Mouse (Mus musculus) heart, embryonic 13.5 days (tissue): ENCODE results near the gene Mvb12a. TPM values are rescaled to one million over a fixed set of nuclear protein-coding genes. Genes with fewer than 3 reads are reported as not detected.
"Not testable (repeated sequence)": the region's sequence is repeated elsewhere in the genome, so short reads cannot be mapped to it uniquely, and the experiment has no call there.

Source experiments
- ATAC-seq: fragments of 200-750 bp; cut with Nextera tagmentation; 2 replicates; pipeline ENCODE4 v1.8.0; 2017; ENCODE audit warnings: moderate TSS enrichment; ENCODE audit not compliant: insufficient number of reproducible peaks, low FRiP score, low TSS enrichment; ENCODE audit errors: extremely low read depth
- H3K27ac ChIP-seq: fragments of 300-500 bp; sonication (generic); replicated peaks from 2 replicates; pipeline ENCODE4 v1.5.1; 2015; ENCODE audit warnings: moderate library complexity, mild to moderate bottlenecking, inconsistent platforms
- H3K27me3 ChIP-seq: fragments of 300-500 bp; sonication (generic); replicated peaks from 2 replicates; pipeline ENCODE4 v1.6.1; 2015; ENCODE audit warnings: mild to moderate bottlenecking, inconsistent platforms
- H3K36me3 ChIP-seq: fragments of 300-500 bp; sonication (generic); 2 replicates; pipeline ENCODE4 v1.6.1; 2015; ENCODE audit warnings: mild to moderate bottlenecking, inconsistent platforms
- H3K4me1 ChIP-seq: fragments of 300-500 bp; sonication (generic); 2 replicates; pipeline ENCODE4 v1.6.1; 2015; ENCODE audit warnings: inconsistent platforms
- H3K4me2 ChIP-seq: fragments of 300-500 bp; sonication (generic); 2 replicates; pipeline ENCODE4 v1.6.1; 2015; ENCODE audit warnings: inconsistent platforms, mild to moderate bottlenecking, moderate library complexity
- H3K4me3 ChIP-seq: fragments of 300-500 bp; sonication (generic); 2 replicates; pipeline ENCODE4 v1.5.1; 2015; ENCODE audit warnings: moderate library complexity, mild to moderate bottlenecking, inconsistent platforms
- H3K9ac ChIP-seq: fragments of 300-500 bp; sonication (generic); 2 replicates; pipeline ENCODE4 v1.6.1; 2015; ENCODE audit warnings: inconsistent platforms, mild to moderate bottlenecking, moderate library complexity
- H3K9me3 ChIP-seq: fragments of 300-500 bp; sonication (generic); 2 replicates; pipeline ENCODE4 v1.6.1; 2016; ENCODE audit warnings: inconsistent platforms
- WGBS: fragments of 180-500 bp; shearing (Covaris S2); methylation state at CpG from one replicate; pipeline ENCODE4 v1.1.7; 2015; ENCODE audit warnings: mixed read lengths; 5-methylcytosine and 5-hydroxymethylcytosine counted together
- polyA plus RNA-seq: library from polyadenylated mRNA; unstranded; fragments of >200 nt; fragmentation: Nextera tagmentation; extraction: Ambion mirVana; gene quantifications from 2 replicates; pipeline ENCODE4 v1.2.1, GENCODE M21; 2015

The Mvb12a gene
- polyA plus RNA-seq, 1 experiment from 2014 or later, result 58.8 TPM

- H3K4me1 ChIP-seq, result peaks cover 37% of the 10 kb centered on the region
- H3K27ac ChIP-seq, result peak overlapping the region; percentile 87
- no peak overlapping the region for H3K4me3 ChIP-seq
- peak overlapping the region; percentile 50 for H3K9ac ChIP-seq
- no peaks in the 10 kb centered on the region for H3K9me3 ChIP-seq
- 37% methylated on average over 3 of the region's 3 CpGs for WGBS
- H3K4me2 ChIP-seq, result peak overlapping the region; percentile 11; the same call in 1 of the 2 replicates
- no peaks in the 10 kb centered on the region for H3K36me3 ChIP-seq
- peaks cover 25% of the 10 kb centered on the region for H3K27me3 ChIP-seq
- no peak for ATAC-seq
Measured at GRCm38 (mm10) chr8:71527162-71527870, 15.4 kb upstream of the Mvb12a start.

- Histone ChIP-seq H3K9ac (no peak overlapping the region), H3K27me3 (peaks cover 25% of the 10 kb centered on the region), H3K9me3 (no peaks in the 10 kb centered on the region), H3K4me3 (no peak overlapping the region), H3K4me2 (no peak overlapping the region), H3K4me1 (peaks cover 37% of the 10 kb centered on the region), H3K36me3 (no peaks in the 10 kb centered on the region), H3K27ac (peak overlapping the region; percentile 87)
- 66% methylated on average over 11 of the region's 11 CpGs for WGBS
- ATAC-seq, result peak; percentile 34; the same call in 1 of the 2 replicates
Measured at GRCm38 (mm10) chr8:71528362-71529073, 14.2 kb upstream of the Mvb12a start.

- not testable (repeated sequence) for H3K9ac ChIP-seq, H3K36me3 ChIP-seq, H3K27ac ChIP-seq, H3K9me3 ChIP-seq, H3K4me2 ChIP-seq, ATAC-seq, H3K4me3 ChIP-seq
- Histone ChIP-seq H3K27me3 (peaks cover 11% of the 10 kb centered on the region; the same call in 1 of the 2 replicates), H3K4me1 (peaks cover 28% of the 10 kb centered on the region)
- WGBS, result 70% methylated on average over 5 of the region's 12 CpGs
Measured at GRCm38 (mm10) chr8:71530735-71531467, 11.8 kb upstream of the Mvb12a start.

DNA sequence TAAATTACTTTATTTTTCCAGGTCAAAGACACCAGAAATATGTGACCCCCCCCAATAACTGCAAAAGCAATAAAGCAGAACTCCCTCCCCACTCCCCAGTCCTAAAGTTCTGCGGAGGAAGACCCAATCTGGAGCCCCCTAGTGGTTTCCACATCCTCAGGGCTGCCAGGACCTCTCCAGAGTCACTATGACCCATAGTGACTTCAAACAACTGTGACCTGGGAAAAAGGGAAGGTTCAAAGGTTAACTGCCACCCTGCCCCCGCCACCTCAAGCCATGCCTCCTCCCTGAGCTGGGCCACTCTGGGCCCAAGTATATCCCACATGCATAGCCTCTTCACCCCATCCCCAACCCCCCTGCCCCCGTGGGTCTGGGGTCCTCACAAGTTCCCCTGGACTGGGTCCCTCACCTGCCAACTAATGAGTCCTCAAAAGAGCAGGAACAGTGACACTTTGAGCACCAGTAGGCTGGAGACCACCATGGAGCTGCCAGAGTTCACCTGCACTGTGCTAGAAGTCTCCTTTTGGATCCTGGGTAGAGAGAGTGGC lies 8.4 kb upstream of the Mvb12a start:
- Histone ChIP-seq H3K36me3 (no peaks in the 10 kb centered on the region), H3K27ac (no peak overlapping the region), H3K9ac (no peak overlapping the region), H3K4me2 (no peak overlapping the region), H3K4me1 (peaks cover 14% of the 10 kb centered on the region), H3K9me3 (no peaks in the 10 kb centered on the region), H3K27me3 (peaks cover 17% of the 10 kb centered on the region), H3K4me3 (no peak overlapping the region)
- WGBS, result 34% methylated on average over 3 of the region's 3 CpGs
- no peak for ATAC-seq

DNA sequence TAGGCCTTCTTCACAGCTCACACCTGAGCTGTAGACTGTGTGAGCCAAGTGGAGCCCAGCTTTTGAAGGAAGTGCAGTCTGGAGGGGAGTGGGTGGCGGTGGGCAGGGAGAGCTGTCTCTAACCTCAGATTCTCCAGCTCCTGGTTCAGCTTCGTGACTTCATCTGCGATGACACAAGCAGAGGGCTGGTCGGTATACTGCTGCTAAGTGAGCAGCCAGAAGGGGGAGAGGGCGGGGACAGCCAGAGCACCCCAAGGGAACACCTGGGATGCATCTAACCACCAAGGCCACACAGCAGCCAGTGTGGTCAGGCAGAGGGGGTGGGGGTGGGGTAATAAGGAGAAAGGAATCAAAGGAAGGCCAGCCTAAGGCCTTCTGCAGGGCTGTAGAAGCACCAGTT lies 7.1 kb upstream of the Mvb12a start:
- H3K4me2 ChIP-seq, result peak overlapping the region; percentile 69
- 66% methylated on average over 5 of the region's 5 CpGs for WGBS
- H3K36me3 ChIP-seq, result no peaks in the 10 kb centered on the region
- no peaks in the 10 kb centered on the region for H3K9me3 ChIP-seq
- peaks cover 22% of the 10 kb centered on the region for H3K27me3 ChIP-seq
- no peak overlapping the region for H3K27ac ChIP-seq
- H3K4me3 ChIP-seq, result 0 out of 2 replicates have a peak overlapping the region, but pooled peaks have one; percentile 58
- H3K9ac ChIP-seq, result peak overlapping the region; percentile 60
- ATAC-seq, result no peak
- peaks cover 14% of the 10 kb centered on the region for H3K4me1 ChIP-seq

- Histone ChIP-seq H3K4me1 (peaks cover 14% of the 10 kb centered on the region), H3K27ac (peak within 1 kb of the TSS; percentile 57), H3K9ac (peak within 1 kb of the TSS; percentile 76), H3K27me3 (peaks cover 22% of the 10 kb centered on the region), H3K4me3 (peak within 1 kb of the TSS; percentile 58), H3K9me3 (no peaks in the 10 kb centered on the region), H3K4me2 (peak within 1 kb of the TSS; percentile 69), H3K36me3 (no peaks in the 10 kb centered on the region)
- ATAC-seq, result peak; percentile 79; the same call in 1 of the 2 replicates
- WGBS, result 2% methylated on average over 37 of the region's 37 CpGs
Measured at GRCm38 (mm10) chr8:71537028-71537867, 5.5 kb upstream of the Mvb12a start, which contains the start of gene Bst2. Bst2 (minus strand) TSS chr8:71537456.

DNA sequence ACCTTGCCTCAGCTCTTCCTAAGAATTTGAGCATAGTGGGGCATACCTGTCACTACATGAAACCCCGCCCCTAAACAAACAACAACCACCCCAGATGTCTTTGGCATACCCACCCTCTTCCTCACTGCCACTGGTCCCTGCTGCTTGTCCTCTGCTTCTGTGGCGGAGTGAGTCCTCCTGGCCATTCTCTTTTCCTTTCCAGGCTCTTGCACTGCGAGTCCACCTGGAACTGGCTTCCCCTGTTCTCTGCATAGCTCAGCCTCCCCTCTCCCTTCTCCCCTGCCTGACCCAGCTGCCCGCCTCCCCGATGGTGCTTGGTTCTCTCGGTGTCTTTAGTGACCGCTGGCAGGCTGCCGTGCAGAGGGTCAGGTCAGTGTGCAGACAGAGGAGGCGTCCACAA lies 1.0 kb downstream of the Mvb12a start:
- Histone ChIP-seq H3K4me2 (peak overlapping the region; percentile 96), H3K36me3 (peaks cover 39% of the 10 kb centered on the region), H3K4me3 (peak overlapping the region; percentile 88), H3K4me1 (peaks cover 10% of the 10 kb centered on the region), H3K27ac (no peak overlapping the region), H3K27me3 (0 out of 2 replicates have a peak, but pooled peaks cover 7% of the 10 kb centered on the region), H3K9me3 (no peaks in the 10 kb centered on the region), H3K9ac (peak overlapping the region; percentile 86)
- 84% methylated on average over 9 of the region's 9 CpGs for WGBS
- no peak for ATAC-seq

GRCm38 (mm10) chr8:71545053-71545452 lies 2.3 kb downstream of the Mvb12a start:
- 86% methylated on average over 11 of the region's 11 CpGs for WGBS

GRCm38 (mm10) chr8:71547590-71547989 lies 4.9 kb downstream of the Mvb12a start:
- Histone ChIP-seq H3K36me3 (peaks cover 45% of the 10 kb centered on the region), H3K4me1 (peaks cover 13% of the 10 kb centered on the region), H3K4me3 (no peak overlapping the region), H3K4me2 (no peak overlapping the region), H3K27ac (no peak overlapping the region), H3K27me3 (no peaks in the 10 kb centered on the region), H3K9ac (no peak overlapping the region), H3K9me3 (no peaks in the 10 kb centered on the region)
- WGBS, result 82% methylated on average over 7 of the region's 7 CpGs
- ATAC-seq, result no peak

More at GRCm38 (mm10) chr8:71545053-71545452, 2.3 kb downstream of the Mvb12a start:
- H3K27ac ChIP-seq, result no peak overlapping the region
- no peak overlapping the region for H3K4me3 ChIP-seq
- ATAC-seq, result no peak
- H3K9ac ChIP-seq, result no peak overlapping the region
- 0 out of 2 replicates have a peak, but pooled peaks cover under 1% of the 10 kb centered on the region for H3K27me3 ChIP-seq
- no peaks in the 10 kb centered on the region for H3K9me3 ChIP-seq
- peaks cover 45% of the 10 kb centered on the region for H3K36me3 ChIP-seq
- H3K4me1 ChIP-seq, result peaks cover 10% of the 10 kb centered on the region
- no peak overlapping the region for H3K4me2 ChIP-seq

- Histone ChIP-seq H3K9me3 (no peaks in the 10 kb centered on the region), H3K4me3 (no peak overlapping the region), H3K27me3 (peaks cover 5% of the 10 kb centered on the region), H3K9ac (no peak overlapping the region), H3K4me2 (no peak overlapping the region), H3K4me1 (peaks cover 12% of the 10 kb centered on the region; the same call in 1 of the 2 replicates), H3K27ac (no peak overlapping the region), H3K36me3 (peaks cover 34% of the 10 kb centered on the region)
- ATAC-seq, result no peak
- 62% methylated on average over 7 of the region's 7 CpGs for WGBS
Measured at GRCm38 (mm10) chr8:71550754-71551153, 8.0 kb downstream of the Mvb12a start.
